Mouse (Mus musculus): ENCODE measurements around the gene Apobr. TPM values are rescaled to one million over a fixed set of nuclear protein-coding genes. Genes with fewer than 3 reads are reported as not detected.

The Apobr gene
- polyA plus RNA-seq, 1 experiment from 2014 or later = 0.70 TPM

Small RNAs within 50 kb of the gene (microRNA-seq; reads per million reads assigned to microRNA genes)
- gene Mir7059 = 1.7 reads per million

Other genes with a start within 250 kb of the Apobr start
- 1.0 and 1.3 TPM in 2 replicates for gene Lat, start 215.4 kb upstream of the Apobr start, polyA plus RNA-seq (2014; fragmentation: Nextera tagmentation; extraction: Ambion mirVana)
- gene Spns1, start 207.5 kb upstream of the Apobr start, polyA plus RNA-seq (2014; fragmentation: Nextera tagmentation; extraction: Ambion mirVana) = 63.4 and 64.5 TPM in 2 replicates
- gene Nfatc2ip, start 188.2 kb upstream of the Apobr start, polyA plus RNA-seq (2014; fragmentation: Nextera tagmentation; extraction: Ambion mirVana) = 3.4 TPM in 2 replicates
- gene Cd19, start 170.1 kb upstream of the Apobr start, polyA plus RNA-seq (2014; fragmentation: Nextera tagmentation; extraction: Ambion mirVana) = not detected in 2 replicates
- gene Rabep2, start 156.2 kb upstream of the Apobr start, polyA plus RNA-seq (2014; fragmentation: Nextera tagmentation; extraction: Ambion mirVana) = 19.8 and 22.3 TPM in 2 replicates
- gene Atp2a1, start 121.8 kb upstream of the Apobr start, polyA plus RNA-seq (2014; fragmentation: Nextera tagmentation; extraction: Ambion mirVana) = 0.79 and 1.1 TPM in 2 replicates
- 59.5 and 61.1 TPM in 2 replicates for gene Sh2b1, start 109.5 kb upstream of the Apobr start, polyA plus RNA-seq (2014; fragmentation: Nextera tagmentation; extraction: Ambion mirVana)
- gene Tufm, start 97.6 kb upstream of the Apobr start, polyA plus RNA-seq (2014; fragmentation: Nextera tagmentation; extraction: Ambion mirVana) = 133 and 137 TPM in 2 replicates
- 68.5 and 68.9 TPM in 2 replicates for gene Atxn2l, start 81.5 kb upstream of the Apobr start, polyA plus RNA-seq (2014; fragmentation: Nextera tagmentation; extraction: Ambion mirVana)
- 156 and 171 TPM in 2 replicates for gene Eif3c, start 18.5 kb upstream of the Apobr start, polyA plus RNA-seq (2014; fragmentation: Nextera tagmentation; extraction: Ambion mirVana)
- gene Cln3, start 875 bp downstream of the Apobr start, polyA plus RNA-seq (2014; fragmentation: Nextera tagmentation; extraction: Ambion mirVana) = 24.9 and 26.6 TPM in 2 replicates
- gene Il27, start 10.0 kb downstream of the Apobr start, polyA plus RNA-seq (2014; fragmentation: Nextera tagmentation; extraction: Ambion mirVana) = not detected in 2 replicates
- 2.2 and 10.8 TPM in 2 replicates for gene Nupr1, start 45.9 kb downstream of the Apobr start, polyA plus RNA-seq (2014; fragmentation: Nextera tagmentation; extraction: Ambion mirVana)
- gene Sgf29, start 64.4 kb downstream of the Apobr start, polyA plus RNA-seq (2014; fragmentation: Nextera tagmentation; extraction: Ambion mirVana) = 58.0 and 61.5 TPM in 2 replicates
- 0.59 and 2.2 TPM in 2 replicates for gene Sult1a1, start 91.5 kb downstream of the Apobr start, polyA plus RNA-seq (2014; fragmentation: Nextera tagmentation; extraction: Ambion mirVana)
- 132 and 140 TPM in 2 replicates for gene Bola2, start 110.5 kb downstream of the Apobr start, polyA plus RNA-seq (2014; fragmentation: Nextera tagmentation; extraction: Ambion mirVana)
- gene Slx1b, start 110.8 kb downstream of the Apobr start, polyA plus RNA-seq (2014; fragmentation: Nextera tagmentation; extraction: Ambion mirVana) = 11.2 and 13.1 TPM in 2 replicates
- gene Coro1a, start 122.8 kb downstream of the Apobr start, polyA plus RNA-seq (2014; fragmentation: Nextera tagmentation; extraction: Ambion mirVana) = 98.8 and 104 TPM in 2 replicates
- gene Mapk3, start 174.7 kb downstream of the Apobr start, polyA plus RNA-seq (2014; fragmentation: Nextera tagmentation; extraction: Ambion mirVana) = 85.0 and 85.9 TPM in 2 replicates
- 1.8 and 2.4 TPM in 2 replicates for gene Gdpd3, start 181.4 kb downstream of the Apobr start, polyA plus RNA-seq (2014; fragmentation: Nextera tagmentation; extraction: Ambion mirVana)
- 219 and 246 TPM in 2 replicates for gene Ypel3, start 192.0 kb downstream of the Apobr start, polyA plus RNA-seq (2014; fragmentation: Nextera tagmentation; extraction: Ambion mirVana)
- 0.27 and 0.55 TPM in 2 replicates for gene Tbx6, start 196.5 kb downstream of the Apobr start, polyA plus RNA-seq (2014; fragmentation: Nextera tagmentation; extraction: Ambion mirVana)
- gene Ppp4c, start 207.6 kb downstream of the Apobr start, polyA plus RNA-seq (2014; fragmentation: Nextera tagmentation; extraction: Ambion mirVana) = 154 and 168 TPM in 2 replicates
- gene Fam57b, start 212.7 kb downstream of the Apobr start, polyA plus RNA-seq (2014; fragmentation: Nextera tagmentation; extraction: Ambion mirVana) = 50.9 and 64.4 TPM in 2 replicates
- not detected in 2 replicates for gene 4930451I11Rik, start 246.7 kb downstream of the Apobr start, polyA plus RNA-seq (2014; fragmentation: Nextera tagmentation; extraction: Ambion mirVana)

Measured in neural tube, embryonic 14.5 days (tissue).